Mouse (Mus musculus): ENCODE data around the gene Diaph2. TPM values are rescaled to one million over a fixed set of nuclear protein-coding genes. Genes with fewer than 3 reads are reported as not detected.

Gene Diaph2
- polyA plus RNA-seq, 1 experiment from 2014 or later: 5.0 TPM

DNA sequence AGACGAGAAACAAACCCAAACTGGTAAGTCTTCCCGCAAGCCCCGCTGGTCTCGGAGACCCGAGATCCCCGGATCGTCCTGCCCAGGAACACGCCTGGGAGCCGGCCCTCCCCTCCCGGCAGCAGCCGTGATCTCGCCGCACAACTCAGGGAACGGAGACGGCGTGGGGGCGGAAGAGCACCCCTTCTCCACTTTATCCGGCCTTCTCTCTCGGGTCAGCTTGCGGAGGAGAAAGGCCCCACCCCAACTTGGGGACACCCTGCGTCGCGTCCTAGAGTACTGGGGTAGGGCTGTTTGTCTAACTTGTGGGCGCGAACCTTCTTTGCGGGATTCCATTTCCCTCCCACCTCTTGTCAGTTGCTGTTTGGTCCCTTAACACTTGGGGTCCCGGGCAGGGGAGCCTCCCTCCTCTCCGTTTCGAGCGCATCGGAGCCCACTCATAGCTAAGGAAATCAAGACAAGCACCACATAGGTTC is 590 bp downstream of the Diaph2 start:
- peak overlapping the region; percentile 74 for H3K27ac ChIP-seq (ENCODE audit: low read length)
- H3K9ac ChIP-seq (ENCODE audit: low read length): peak overlapping the region; percentile 81
- no peaks in the 10 kb centered on the region for H3K36me3 ChIP-seq (ENCODE audit: control insufficient read depth, insufficient read depth)
- H3K4me1 ChIP-seq (ENCODE audit: control insufficient read depth, insufficient read depth, low read length): no peaks in the 10 kb centered on the region
- no peaks in the 10 kb centered on the region for H3K9me3 ChIP-seq (replicated peaks; ENCODE audit: control insufficient read depth, low read length)
- H3K4me3 ChIP-seq (ENCODE audit: low read length): peak overlapping the region; percentile 72
- 15% methylated on average over 31 of the region's 31 CpGs for WGBS
- peak; percentile 59; the same call in 1 of the 2 replicates for ATAC-seq (replicated peaks; ENCODE audit: extremely low read depth, insufficient read depth, low FRiP score)
- H3K4me2 ChIP-seq (ENCODE audit: low read depth, low read length): peak overlapping the region; percentile 66
- H3K27me3 ChIP-seq (ENCODE audit: control insufficient read depth, insufficient read depth, low read length): no peaks in the 10 kb centered on the region

GRCm38 (mm10) chrX:129750606-129751005 is 1.1 kb downstream of the Diaph2 start:
- Histone ChIP-seq H3K27me3 (ENCODE audit: control insufficient read depth, insufficient read depth, low read length) (no peaks in the 10 kb centered on the region), H3K36me3 (ENCODE audit: control insufficient read depth, insufficient read depth) (no peaks in the 10 kb centered on the region), H3K4me3 (ENCODE audit: low read length) (peak overlapping the region; percentile 72), H3K9ac (ENCODE audit: low read length) (peak overlapping the region; percentile 81), H3K9me3 (replicated peaks; ENCODE audit: control insufficient read depth, low read length) (no peaks in the 10 kb centered on the region), H3K27ac (ENCODE audit: low read length) (peak overlapping the region; percentile 74), H3K4me1 (ENCODE audit: control insufficient read depth, insufficient read depth, low read length) (no peaks in the 10 kb centered on the region), H3K4me2 (ENCODE audit: low read depth, low read length) (peak overlapping the region; percentile 66)
- WGBS: 14% methylated on average over 6 of the region's 6 CpGs
- ATAC-seq (replicated peaks; ENCODE audit: extremely low read depth, insufficient read depth, low FRiP score): no peak

DNA sequence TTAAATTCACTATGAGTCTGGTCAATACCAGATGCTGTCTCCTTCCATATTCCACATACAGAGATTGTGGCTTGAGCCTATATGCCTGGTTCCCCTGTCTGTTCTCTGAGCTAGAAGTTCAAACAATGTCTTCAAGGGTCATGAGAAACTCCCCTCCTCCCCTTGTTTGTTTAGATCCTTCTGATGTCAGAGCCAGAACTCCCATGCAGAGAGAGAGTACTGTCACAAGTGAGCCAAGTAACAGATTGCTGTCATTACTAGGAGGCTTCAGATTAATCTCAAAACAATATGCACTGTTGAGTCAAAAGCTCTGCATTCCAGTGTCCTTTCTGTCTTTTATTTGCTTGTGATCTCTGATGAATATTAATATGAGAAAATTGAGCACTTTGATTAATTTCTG is 7.1 kb downstream of the Diaph2 start:
- H3K9ac ChIP-seq (ENCODE audit: low read length): no peak overlapping the region
- H3K27ac ChIP-seq (ENCODE audit: low read length): no peak overlapping the region
- no peak overlapping the region for H3K4me3 ChIP-seq (ENCODE audit: low read length)
- H3K4me2 ChIP-seq (ENCODE audit: low read depth, low read length): no peak overlapping the region
- no peaks in the 10 kb centered on the region for H3K27me3 ChIP-seq (ENCODE audit: control insufficient read depth, insufficient read depth, low read length)
- H3K36me3 ChIP-seq (ENCODE audit: control insufficient read depth, insufficient read depth): no peaks in the 10 kb centered on the region
- no peaks in the 10 kb centered on the region for H3K4me1 ChIP-seq (ENCODE audit: control insufficient read depth, insufficient read depth, low read length)
- no peaks in the 10 kb centered on the region for H3K9me3 ChIP-seq (replicated peaks; ENCODE audit: control insufficient read depth, low read length)
- ATAC-seq (replicated peaks; ENCODE audit: extremely low read depth, insufficient read depth, low FRiP score): no peak

DNA sequence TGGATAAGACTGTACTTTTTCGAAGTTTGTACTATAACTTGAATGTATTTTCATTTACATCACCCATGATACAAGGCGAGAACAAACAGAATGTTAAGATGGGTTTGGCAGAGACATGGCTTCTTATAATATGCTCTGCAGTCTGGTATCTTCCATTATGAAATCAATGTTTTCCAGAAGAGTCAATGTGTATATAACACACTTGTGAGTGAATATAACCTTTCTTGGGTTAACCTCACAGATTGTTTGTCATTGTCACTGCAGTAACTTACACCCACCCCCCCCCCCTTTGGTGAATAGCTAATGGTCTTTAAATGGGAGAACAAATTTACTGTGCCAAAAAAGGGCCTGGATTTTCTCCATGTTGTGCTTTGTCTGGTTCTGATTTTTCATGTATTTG is 13.1 kb downstream of the Diaph2 start:
- no peaks in the 10 kb centered on the region for H3K27me3 ChIP-seq (ENCODE audit: control insufficient read depth, insufficient read depth, low read length)
- no peaks in the 10 kb centered on the region for H3K36me3 ChIP-seq (ENCODE audit: control insufficient read depth, insufficient read depth)
- no peak overlapping the region for H3K4me3 ChIP-seq (ENCODE audit: low read length)
- no peak overlapping the region for H3K4me2 ChIP-seq (ENCODE audit: low read depth, low read length)
- no peaks in the 10 kb centered on the region for H3K9me3 ChIP-seq (replicated peaks; ENCODE audit: control insufficient read depth, low read length)
- H3K4me1 ChIP-seq (ENCODE audit: control insufficient read depth, insufficient read depth, low read length): peaks cover 6% of the 10 kb centered on the region; the same call in 1 of the 2 replicates
- 79% methylated on average over 2 of the region's 2 CpGs for WGBS
- no peak overlapping the region for H3K9ac ChIP-seq (ENCODE audit: low read length)
- H3K27ac ChIP-seq (ENCODE audit: low read length): no peak overlapping the region
- ATAC-seq (replicated peaks; ENCODE audit: extremely low read depth, insufficient read depth, low FRiP score): no peak

DNA sequence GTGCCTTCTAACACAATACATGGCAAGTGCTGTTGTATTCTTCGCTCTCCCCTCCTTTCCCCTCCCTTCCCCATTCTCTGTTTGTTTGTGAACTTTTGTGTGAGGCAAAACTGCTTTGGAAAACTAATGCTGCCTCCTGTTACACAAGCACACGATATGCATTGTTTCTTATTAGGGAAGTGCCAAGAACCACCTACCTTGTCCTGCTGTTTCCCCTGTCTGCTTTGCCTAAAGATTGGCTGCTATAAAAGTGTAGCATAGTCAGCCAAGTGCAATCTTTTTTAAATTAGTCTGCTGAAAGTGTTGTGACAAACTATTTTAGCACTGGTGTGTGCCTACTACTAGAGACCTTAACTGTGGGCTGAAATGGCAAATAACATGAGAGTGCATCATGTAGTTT is 15.8 kb downstream of the Diaph2 start:
- H3K27me3 ChIP-seq (ENCODE audit: control insufficient read depth, insufficient read depth, low read length): no peaks in the 10 kb centered on the region
- no peak overlapping the region for H3K4me3 ChIP-seq (ENCODE audit: low read length)
- 65% methylated on average over 2 of the region's 2 CpGs for WGBS
- no peak; the same call in 1 of the 2 replicates for ATAC-seq (replicated peaks; ENCODE audit: extremely low read depth, insufficient read depth, low FRiP score)
- no peaks in the 10 kb centered on the region for H3K9me3 ChIP-seq (replicated peaks; ENCODE audit: control insufficient read depth, low read length)
- H3K36me3 ChIP-seq (ENCODE audit: control insufficient read depth, insufficient read depth): no peaks in the 10 kb centered on the region
- H3K4me1 ChIP-seq (ENCODE audit: control insufficient read depth, insufficient read depth, low read length): peaks cover 6% of the 10 kb centered on the region; the same call in 1 of the 2 replicates
- no peak overlapping the region for H3K9ac ChIP-seq (ENCODE audit: low read length)
- 0 out of 2 replicates have a peak overlapping the region, but pooled peaks have one; percentile 1 for H3K27ac ChIP-seq (ENCODE audit: low read length)
- H3K4me2 ChIP-seq (ENCODE audit: low read depth, low read length): no peak overlapping the region

- H3K9me3 ChIP-seq (replicated peaks; ENCODE audit: control insufficient read depth, low read length): no peaks in the 10 kb centered on the region
- no peak overlapping the region for H3K4me3 ChIP-seq (ENCODE audit: low read length)
- H3K9ac ChIP-seq (ENCODE audit: low read length): no peak overlapping the region
- 13% methylated on average over 1 of the region's 1 CpGs for WGBS
- no peak overlapping the region for H3K27ac ChIP-seq (ENCODE audit: low read length)
- ATAC-seq (replicated peaks; ENCODE audit: extremely low read depth, insufficient read depth, low FRiP score): no peak
- H3K27me3 ChIP-seq (ENCODE audit: control insufficient read depth, insufficient read depth, low read length): no peaks in the 10 kb centered on the region
- peaks cover 6% of the 10 kb centered on the region; the same call in 1 of the 2 replicates for H3K4me1 ChIP-seq (ENCODE audit: control insufficient read depth, insufficient read depth, low read length)
- no peaks in the 10 kb centered on the region for H3K36me3 ChIP-seq (ENCODE audit: control insufficient read depth, insufficient read depth)
- H3K4me2 ChIP-seq (ENCODE audit: low read depth, low read length): no peak overlapping the region
Measured at GRCm38 (mm10) chrX:129766811-129767210, 17.3 kb downstream of the Diaph2 start.

- WGBS: 44% methylated on average over 2 of the region's 2 CpGs
- ATAC-seq (replicated peaks; ENCODE audit: extremely low read depth, insufficient read depth, low FRiP score): no peak
- H3K4me2 ChIP-seq (ENCODE audit: low read depth, low read length): no peak overlapping the region
Measured at GRCm38 (mm10) chrX:129770625-129771024, 21.1 kb downstream of the Diaph2 start.

DNA sequence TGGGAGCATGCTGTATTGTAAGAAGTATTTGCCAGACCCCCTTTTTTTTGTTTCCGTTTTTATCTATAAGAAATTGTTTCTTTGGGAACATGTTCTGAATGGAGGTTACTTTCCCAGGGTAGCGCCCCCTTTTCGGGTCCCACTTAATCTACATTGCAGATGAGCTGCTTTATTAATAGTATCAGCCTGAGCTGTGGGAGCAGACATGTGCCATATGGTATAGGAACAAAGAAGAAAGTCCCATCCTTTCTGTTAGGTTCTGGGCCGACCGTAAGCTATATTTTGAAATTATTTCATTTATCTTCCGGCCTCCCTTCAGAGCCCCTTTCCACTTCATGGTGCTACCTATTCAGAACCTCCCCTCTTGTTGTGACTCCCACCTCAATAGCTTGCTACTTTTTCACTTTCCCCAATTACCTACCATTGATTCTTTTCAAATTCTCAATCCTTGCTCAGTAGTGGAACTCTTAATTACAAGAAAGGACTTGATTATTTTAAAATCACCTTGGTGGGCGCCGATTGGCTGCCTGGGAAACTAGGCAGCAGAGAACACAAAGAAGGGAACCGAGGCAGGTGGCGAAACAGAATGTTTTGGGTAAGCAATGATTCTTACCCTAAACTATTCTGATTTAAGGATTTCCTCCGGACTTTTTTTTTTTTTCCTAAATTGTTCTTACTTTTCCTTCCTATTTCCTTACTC is 24.2 kb downstream of the Diaph2 start:
- H3K27me3 ChIP-seq (ENCODE audit: control insufficient read depth, insufficient read depth, low read length): no peaks in the 10 kb centered on the region
- 73% methylated on average over 11 of the region's 11 CpGs for WGBS

More at GRCm38 (mm10) chrX:129770625-129771024, 21.1 kb downstream of the Diaph2 start:
- no peaks in the 10 kb centered on the region for H3K9me3 ChIP-seq (replicated peaks; ENCODE audit: control insufficient read depth, low read length)
- no peak overlapping the region for H3K27ac ChIP-seq (ENCODE audit: low read length)
- no peaks in the 10 kb centered on the region for H3K36me3 ChIP-seq (ENCODE audit: control insufficient read depth, insufficient read depth)
- H3K27me3 ChIP-seq (ENCODE audit: control insufficient read depth, insufficient read depth, low read length): no peaks in the 10 kb centered on the region
- H3K9ac ChIP-seq (ENCODE audit: low read length): no peak overlapping the region
- no peak overlapping the region for H3K4me3 ChIP-seq (ENCODE audit: low read length)
- peaks cover 3% of the 10 kb centered on the region; the same call in 1 of the 2 replicates for H3K4me1 ChIP-seq (ENCODE audit: control insufficient read depth, insufficient read depth, low read length)

DNA sequence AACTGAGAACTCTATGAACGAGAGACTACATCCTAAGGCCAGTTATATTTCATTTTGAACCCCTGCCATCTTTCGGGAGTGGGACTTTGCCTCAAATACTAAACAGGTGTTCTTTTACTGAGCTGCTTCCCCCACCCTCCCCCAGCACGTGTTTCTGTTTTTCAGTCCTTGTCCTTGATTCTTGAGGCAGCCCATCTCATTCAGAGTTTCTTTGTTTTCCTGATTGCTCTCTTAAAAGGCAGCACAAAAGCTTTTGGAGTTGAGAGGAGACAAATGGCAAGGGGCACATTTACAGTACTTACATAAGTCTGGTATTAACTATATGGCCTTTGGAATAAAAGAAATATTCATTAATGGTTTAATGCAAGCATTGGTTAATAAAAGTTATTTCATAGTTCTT is 24.9 kb downstream of the Diaph2 start:
- H3K27ac ChIP-seq (ENCODE audit: low read length): no peak overlapping the region
- no peak overlapping the region for H3K9ac ChIP-seq (ENCODE audit: low read length)
- WGBS: 60% methylated on average over 3 of the region's 3 CpGs
- no peak overlapping the region for H3K4me3 ChIP-seq (ENCODE audit: low read length)
- H3K36me3 ChIP-seq (ENCODE audit: control insufficient read depth, insufficient read depth): no peaks in the 10 kb centered on the region
- H3K9me3 ChIP-seq (replicated peaks; ENCODE audit: control insufficient read depth, low read length): no peaks in the 10 kb centered on the region
- H3K4me2 ChIP-seq (ENCODE audit: low read depth, low read length): no peak overlapping the region
- no peak for ATAC-seq (replicated peaks; ENCODE audit: extremely low read depth, insufficient read depth, low FRiP score)
- no peaks in the 10 kb centered on the region for H3K4me1 ChIP-seq (ENCODE audit: control insufficient read depth, insufficient read depth, low read length)
- H3K27me3 ChIP-seq (ENCODE audit: control insufficient read depth, insufficient read depth, low read length): no peaks in the 10 kb centered on the region

More for the DNA sequence above, 24.2 kb downstream of the Diaph2 start:
- no peak overlapping the region for H3K27ac ChIP-seq (ENCODE audit: low read length)
- no peak overlapping the region for H3K9ac ChIP-seq (ENCODE audit: low read length)
- no peaks in the 10 kb centered on the region for H3K4me1 ChIP-seq (ENCODE audit: control insufficient read depth, insufficient read depth, low read length)
- no peak overlapping the region for H3K4me3 ChIP-seq (ENCODE audit: low read length)
- H3K4me2 ChIP-seq (ENCODE audit: low read depth, low read length): no peak overlapping the region
- H3K36me3 ChIP-seq (ENCODE audit: control insufficient read depth, insufficient read depth): no peaks in the 10 kb centered on the region
- no peaks in the 10 kb centered on the region for H3K9me3 ChIP-seq (replicated peaks; ENCODE audit: control insufficient read depth, low read length)
- no peak for ATAC-seq (replicated peaks; ENCODE audit: extremely low read depth, insufficient read depth, low FRiP score)
